Mouse (Mus musculus) urinary bladder, postnatal 10 days (tissue): Measurements from ENCODE around the gene Gm6465.
"Not testable (repeated sequence)": the region's sequence is repeated elsewhere in the genome, so short reads cannot be mapped to it uniquely, and the experiment has no call there.

Source experiments
- DNase-seq: peaks from one replicate; pipeline ENCODE4 v3.0.0; 2022; ENCODE audit warnings: low spot score

Gene Gm6465

DNA sequence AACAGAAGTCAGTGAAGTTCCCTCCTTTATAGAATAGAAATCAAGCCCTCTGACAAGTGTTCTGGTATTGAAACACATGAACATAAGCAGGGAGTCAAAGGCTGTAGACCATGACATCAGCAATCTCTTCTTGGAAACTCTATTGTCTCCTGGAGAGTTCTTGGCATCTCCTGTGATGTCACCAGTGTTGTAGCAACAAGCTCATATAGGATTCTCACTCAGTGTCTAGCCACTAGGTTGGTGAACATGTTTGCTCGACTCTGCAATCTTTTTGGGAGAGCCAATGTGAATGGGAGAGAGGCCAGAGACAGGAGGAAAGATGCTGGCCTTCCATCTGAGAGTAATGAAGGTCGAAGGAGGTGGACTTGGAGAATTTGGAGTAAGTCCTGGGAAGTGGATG is at the start of gene Gm6465:
Gene Gm6465, plus strand, starts transcription at position 301 of the 400 bp plus-strand sequence.
- DNase-seq: not testable (repeated sequence)

GRCm38 (mm10) chr5:11845824-11846223 is 485 bp downstream of the Gm6465 start:
- not testable (repeated sequence) for DNase-seq

DNA sequence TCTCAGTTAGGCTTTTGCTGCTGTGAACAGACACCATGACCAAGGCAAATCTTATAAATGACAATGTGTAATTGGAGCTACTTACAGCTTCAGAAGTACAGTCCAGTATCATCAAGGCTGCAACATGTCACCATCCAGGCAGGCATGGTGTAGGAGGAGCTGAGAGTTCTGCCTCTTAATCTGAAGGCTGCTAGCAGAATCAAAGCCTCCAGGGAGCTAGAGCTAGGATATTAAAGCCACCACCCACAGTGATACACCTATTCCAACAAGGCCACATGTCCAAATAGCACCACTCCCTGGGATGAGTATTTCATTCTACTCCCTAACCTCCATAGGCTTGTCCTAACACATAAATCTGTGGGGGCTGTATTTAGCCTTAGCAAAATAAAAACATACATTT is 12.6 kb downstream of the Gm6465 start:
- not testable (repeated sequence) for DNase-seq
